Mouse (Mus musculus) E14TG2a.4 (cell line): Measurements from ENCODE around the gene Gm48552.

Source experiments
- CTCF ChIP-seq: conservative IDR thresholded peaks from 2 replicates; pipeline ENCODE4 v1.5.1; 2014; ENCODE audit warnings: low read length
- NANOG ChIP-seq: IDR thresholded peaks from 2 replicates; pipeline ENCODE4 v1.6.1; 2014; ENCODE audit warnings: borderline replicate concordance, low read length, mixed read lengths
- POU5F1 ChIP-seq: IDR thresholded peaks from 2 replicates; pipeline ENCODE4 v1.6.1; 2014; ENCODE audit warnings: low read length, borderline replicate concordance

GRCm38 (mm10) chr10:81378553-81379182 is 10.1 kb upstream of the Gm48552 start:
- TF ChIP-seq CTCF: no peak
- TF ChIP-seq NANOG: no peak
- no peak for TF ChIP-seq POU5F1
